Mouse (Mus musculus) large intestine, adult 2 months (tissue): ENCODE measurements at regions not wholly inside any gene's neighbourhood (a gene's known extent, or its start where the extent isn't known, plus 50 kb on each side); places are given as distances from the start of the nearest gene placed in this dataset.

Experiments used
- DNase-seq: peaks from one replicate; pipeline ENCODE4 v3.0.0-alpha.2; 2012; ENCODE audit warnings: low read depth, low spot score
- WGBS: fragments of 180-500 bp; shearing (Covaris S2); methylation state at CpG from one replicate; pipeline ENCODE4 v1.1.7; 2018; 5-methylcytosine and 5-hydroxymethylcytosine counted together

GRCm38 (mm10) chr2:78804931-78805330, 63.0 kb upstream of the Ube2e3 start:
- WGBS: 81% methylated on average over 3 of the region's 3 CpGs
- no peak for DNase-seq

GRCm38 (mm10) chr2:78803543-78803942, 64.4 kb upstream of the Ube2e3 start:
- no peak for DNase-seq
- 85% methylated on average over 4 of the region's 4 CpGs for WGBS

- DNase-seq: no peak
- WGBS: 74% methylated on average over 5 of the region's 5 CpGs
Measured at GRCm38 (mm10) chr2:78795446-78795845, 72.5 kb upstream of the Ube2e3 start.

- DNase-seq: no peak
- 63% methylated on average over 5 of the region's 5 CpGs for WGBS
Measured at GRCm38 (mm10) chr2:78794734-78795133, 73.2 kb upstream of the Ube2e3 start.

GRCm38 (mm10) chr2:78789124-78789523, 78.8 kb upstream of the Ube2e3 start:
- WGBS: 88% methylated on average over 5 of the region's 5 CpGs
- DNase-seq: no peak

- no peak for DNase-seq
Measured at GRCm38 (mm10) chr2:78788222-78788621, 79.7 kb upstream of the Ube2e3 start.

- DNase-seq: no peak
- WGBS: 88% methylated on average over 3 of the region's 3 CpGs
Measured at GRCm38 (mm10) chr2:78779949-78780348, 88.0 kb upstream of the Ube2e3 start.

- no peak for DNase-seq
Measured at GRCm38 (mm10) chr2:78777589-78777988, 90.3 kb upstream of the Ube2e3 start.

- 80% methylated on average over 6 of the region's 6 CpGs for WGBS
- no peak for DNase-seq
Measured at GRCm38 (mm10) chr2:78754362-78754761, 113.6 kb upstream of the Ube2e3 start.

GRCm38 (mm10) chr2:78753918-78754317, 114.0 kb upstream of the Ube2e3 start:
- 77% methylated on average over 4 of the region's 4 CpGs for WGBS
- DNase-seq: no peak

- DNase-seq: no peak
- 73% methylated on average over 6 of the region's 6 CpGs for WGBS
Measured at GRCm38 (mm10) chr2:78730161-78730560, 137.8 kb upstream of the Ube2e3 start.

- WGBS: 92% methylated on average over 7 of the region's 7 CpGs
- DNase-seq: no peak
Measured at GRCm38 (mm10) chr2:78726060-78726459, 141.9 kb upstream of the Ube2e3 start.

- 46% methylated on average over 2 of the region's 2 CpGs for WGBS
- no peak for DNase-seq
Measured at GRCm38 (mm10) chr2:78724416-78724815, 143.5 kb upstream of the Ube2e3 start.

- DNase-seq: no peak
- 97% methylated on average over 3 of the region's 3 CpGs for WGBS
Measured at GRCm38 (mm10) chr2:78723423-78723822, 144.5 kb upstream of the Ube2e3 start.

GRCm38 (mm10) chr2:78722739-78723138, 145.2 kb upstream of the Ube2e3 start:
- DNase-seq: no peak
- 64% methylated on average over 6 of the region's 6 CpGs for WGBS

- DNase-seq: no peak
Measured at GRCm38 (mm10) chr2:78718550-78718949, 149.4 kb upstream of the Ube2e3 start.

GRCm38 (mm10) chr2:78716157-78716798, 151.6 kb upstream of the Ube2e3 start:
- 76% methylated on average over 7 of the region's 7 CpGs for WGBS
- no peak for DNase-seq

More at GRCm38 (mm10) chr2:78718550-78718949, 149.4 kb upstream of the Ube2e3 start:
- WGBS: 44% methylated on average over 1 of the region's 1 CpGs

- DNase-seq: no peak
- 92% methylated on average over 6 of the region's 6 CpGs for WGBS
Measured at GRCm38 (mm10) chr2:78694851-78695250, 173.1 kb upstream of the Ube2e3 start.

- 85% methylated on average over 2 of the region's 2 CpGs for WGBS
- no peak for DNase-seq
Measured at GRCm38 (mm10) chr2:78656668-78657067, 211.3 kb upstream of the Ube2e3 start.

GRCm38 (mm10) chr2:78655156-78655855, 212.6 kb upstream of the Ube2e3 start:
- no peak for DNase-seq
- WGBS: 65% methylated on average over 7 of the region's 7 CpGs

- DNase-seq: no peak
- WGBS: 18% methylated on average over 2 of the region's 2 CpGs
Measured at GRCm38 (mm10) chr2:78651549-78651948, 216.4 kb upstream of the Ube2e3 start.
